Mouse (Mus musculus) olfactory bulb, adult 2 months (tissue): Measurements from ENCODE around the gene Ptprn.

ENCODE experiments used
- CTCF ChIP-seq: fragments of 200-500 bp; IDR thresholded peaks from 2 replicates; pipeline ENCODE4 v1.5.1; 2012; ENCODE audit warnings: low read depth, mild to moderate bottlenecking, low read length, moderate library complexity; ENCODE audit not compliant: insufficient read depth
- POLR2A ChIP-seq: fragments of 200-500 bp; IDR thresholded peaks from 2 replicates; pipeline ENCODE4 v1.6.1; 2012; ENCODE audit warnings: mild to moderate bottlenecking, low read depth, low read length, moderate library complexity; ENCODE audit not compliant: insufficient read depth

GRCm38 (mm10) chr1:75293331-75293701 is 29.0 kb upstream of the Ptprn start:
- TF ChIP-seq POLR2A: no peak
- TF ChIP-seq CTCF: no peak
